Mouse (Mus musculus) cerebellum, adult 2 months (tissue): ENCODE measurements around the gene Phlpp1.

Experiments used
- CTCF ChIP-seq: fragments of 200-500 bp; IDR thresholded peaks from 2 replicates; pipeline ENCODE4 v1.5.1; 2011; ENCODE audit warnings: low read depth, mild to moderate bottlenecking, control low read depth, low read length, moderate library complexity, borderline replicate concordance; ENCODE audit not compliant: insufficient read depth
- POLR2A ChIP-seq: fragments of 200-500 bp; IDR thresholded peaks from 2 replicates; pipeline ENCODE4 v1.6.1; 2011; ENCODE audit warnings: low read length, control low read depth, borderline replicate concordance; ENCODE audit not compliant: insufficient read depth

- TF ChIP-seq CTCF (no peak), POLR2A (no peak)
These were observed 20.3 kb downstream of the Phlpp1 start for GRCm38 (mm10) chr1:106191885-106192284.
